Mouse (Mus musculus): ENCODE measurements around the gene Socs7.

DNA sequence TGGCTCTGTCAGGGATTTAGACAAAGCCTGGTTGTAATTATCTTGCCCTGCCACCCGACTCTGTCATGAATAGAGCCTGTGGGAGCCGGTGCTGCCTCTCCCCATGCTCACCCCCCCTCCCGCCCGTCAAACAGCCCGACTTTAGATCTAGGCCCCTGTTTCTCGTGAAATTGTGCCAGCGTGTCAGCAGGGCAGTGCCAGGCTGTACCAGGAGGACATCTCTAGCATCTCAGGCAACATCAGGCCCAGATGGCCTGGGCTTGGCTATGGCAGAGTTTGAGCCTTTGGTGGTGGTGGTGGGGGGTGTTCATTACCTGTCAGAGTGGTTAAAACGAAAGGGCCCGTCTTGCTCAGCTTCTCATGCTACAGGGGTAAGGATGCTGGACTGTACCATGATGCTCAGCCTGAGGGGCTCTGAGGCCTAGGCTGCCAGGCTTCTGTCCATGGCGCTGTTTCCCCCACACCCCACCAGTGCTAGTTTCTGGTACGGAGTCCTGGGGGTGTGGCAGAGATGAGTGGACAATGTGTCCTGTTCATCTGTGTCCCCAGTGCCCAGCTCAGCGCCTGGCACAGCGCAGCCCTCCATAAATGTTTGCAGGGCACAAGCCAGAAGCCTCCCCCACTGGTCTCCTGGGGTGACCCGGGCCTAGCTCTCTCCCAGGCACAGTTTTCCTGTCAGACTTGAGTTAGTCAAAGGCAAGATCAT lies 56.6 kb downstream of the Socs7 start:
- TF ChIP-seq CTCF (IDR thresholded peaks at IDR 0.05; ENCODE audit: borderline replicate concordance, insufficient read depth, low read length): no peak
- TF ChIP-seq POLR2A (IDR thresholded peaks at IDR 0.05; ENCODE audit: low read depth, low read length): no peak
